ENCODE assay signal across 17 mouse cellular contexts in the genomic region with DNA sequence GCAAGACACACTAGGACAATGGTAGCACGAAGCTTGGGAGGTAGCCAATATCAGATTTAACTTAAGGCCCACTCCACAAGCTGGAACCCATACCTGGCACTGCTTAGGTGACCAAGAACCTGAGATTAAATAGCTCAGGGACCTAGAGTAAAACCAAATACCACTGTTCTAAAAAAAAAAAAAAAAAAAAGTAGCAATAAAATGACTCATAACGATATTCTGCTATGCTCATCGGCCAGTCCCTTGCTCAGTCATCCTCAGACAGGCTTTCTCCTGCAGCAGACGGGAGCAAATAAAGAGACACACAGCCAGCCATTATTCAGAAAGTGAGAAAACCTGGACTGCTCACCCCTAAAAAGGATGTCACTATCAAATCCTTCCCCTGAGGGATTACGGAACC.
"Had no signal": no experiment of that assay in that cellular context is flagged by ENCODE, and none has a peak within 500 bp of the region (broad histone marks: within the 10 kb centered on the region; RNA-seq: fewer than 3 reads in every experiment).

No protein-coding gene starts in this region.

- H3K9me3 ChIP-seq: neural tube, embryonic 12.5 days; neural tube, embryonic 13.5 days; neural tube, embryonic 15.5 days; stomach, embryonic 15.5 days had no signal

- H3K27me3 ChIP-seq: neural tube, embryonic 12.5 days; neural tube, embryonic 13.5 days; neural tube, embryonic 15.5 days; stomach, embryonic 15.5 days had no signal

- H3K36me3 ChIP-seq: neural tube, embryonic 12.5 days; neural tube, embryonic 13.5 days; neural tube, embryonic 15.5 days; stomach, embryonic 15.5 days had no signal

- H3K27ac ChIP-seq: neural tube, embryonic 12.5 days; neural tube, embryonic 13.5 days; stomach, embryonic 15.5 days; stomach, postnatal 0 days had no signal

- H3K4me2 ChIP-seq: neural tube, embryonic 12.5 days; neural tube, embryonic 13.5 days; neural tube, embryonic 15.5 days; stomach, embryonic 15.5 days had no signal

- H3K4me3 ChIP-seq: neural tube, embryonic 12.5 days; neural tube, embryonic 13.5 days; neural tube, embryonic 15.5 days; stomach, embryonic 15.5 days had no signal

- H3K9ac ChIP-seq: neural tube, embryonic 12.5 days; neural tube, embryonic 13.5 days; neural tube, embryonic 15.5 days; stomach, embryonic 15.5 days had no signal

- DNase-seq: retina, postnatal 1 day; right cerebral cortex, adult 18-20 months; right cerebral cortex, postnatal 14 days; right cerebral cortex, postnatal 25 days; right cerebral cortex, postnatal 4 days; spleen, adult 18-20 months; thymus, adult 18-20 months; thymus, adult 2 months; thymus, postnatal 14 days; thymus, postnatal 25 days; thymus, postnatal 36 days; thymus, postnatal 4 days had no signal
